Mouse (Mus musculus) CH12.LX (cell line): Measurements from ENCODE around the gene Vmo1.

Experiments
- CTCF ChIP-seq, 2 experiments: IDR thresholded peaks in 1 of 2; conservative IDR thresholded peaks in 1 of 2; 2 replicates each; pipeline ENCODE4 v1.5.1; 2011 to 2012; ENCODE audit warnings: low read depth in 2 of 2, low read length in 2 of 2, improper control_type of control experiment in 1 of 2, inconsistent platforms in 1 of 2, mild to moderate bottlenecking in 1 of 2, moderate library complexity in 1 of 2
- MAFK ChIP-seq: IDR thresholded peaks from 2 replicates; pipeline ENCODE4 v1.6.1; 2011; ENCODE audit warnings: low read length, improper control_type of control experiment; ENCODE audit not compliant: insufficient replicate concordance
- MEF2A ChIP-seq: IDR thresholded peaks from 2 replicates; pipeline ENCODE4 v1.6.1; 2014; ENCODE audit warnings: low read depth, mild to moderate bottlenecking, inconsistent platforms, low read length, improper control_type of control experiment, borderline replicate concordance
- MXI1 ChIP-seq: IDR thresholded peaks from 2 replicates; pipeline ENCODE4 v1.6.1; 2011; ENCODE audit warnings: mild to moderate bottlenecking, low read depth, low read length, improper control_type of control experiment
- POLR2A ChIP-seq: IDR thresholded peaks from 2 replicates; pipeline ENCODE4 v1.6.1; 2011; ENCODE audit warnings: low read depth, mild to moderate bottlenecking, improper control_type of control experiment, low read length
- UBTF ChIP-seq: IDR thresholded peaks from 2 replicates; pipeline ENCODE4 v1.6.1; 2012; ENCODE audit warnings: low read depth, mild to moderate bottlenecking, inconsistent platforms, low read length, improper control_type of control experiment, moderate library complexity
- USF1 ChIP-seq: IDR thresholded peaks from 2 replicates; pipeline ENCODE4 v1.6.1; 2014; ENCODE audit warnings: low read depth, mild to moderate bottlenecking, inconsistent platforms, low read length, improper control_type of control experiment
- ZC3H11A ChIP-seq: IDR thresholded peaks from 2 replicates; pipeline ENCODE4 v1.6.1; 2012; ENCODE audit warnings: low read depth, mild to moderate bottlenecking, inconsistent platforms, low read length, improper control_type of control experiment
- ZMIZ1 ChIP-seq: IDR thresholded peaks from 2 replicates; pipeline ENCODE4 v1.6.1; 2012; ENCODE audit warnings: low read depth, mild to moderate bottlenecking, inconsistent platforms, low read length, improper control_type of control experiment

DNA sequence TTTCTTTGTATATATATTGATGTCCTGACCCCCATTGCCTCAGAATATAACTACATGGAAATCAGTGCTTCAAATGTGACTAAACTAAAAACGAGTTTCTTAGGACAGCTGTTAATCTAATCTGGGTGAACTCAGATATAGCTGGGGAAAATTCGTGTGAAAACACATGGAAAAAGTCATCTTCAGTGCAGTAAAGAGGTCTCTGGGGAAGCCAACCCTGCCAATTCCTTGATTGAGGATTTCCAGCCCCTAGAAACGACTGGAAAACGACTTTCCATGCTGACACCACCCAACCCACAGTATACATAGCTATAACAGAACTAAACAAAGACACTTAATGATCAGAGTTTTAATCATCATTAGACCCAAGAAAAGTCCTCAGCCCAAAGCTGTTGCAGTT lies 26.6 kb downstream of the Vmo1 start:
- TF ChIP-seq UBTF: no peak
- TF ChIP-seq ZC3H11A: no peak
- TF ChIP-seq USF1: no peak
- TF ChIP-seq MEF2A: no peak
- no peak for TF ChIP-seq CTCF (conservative IDR thresholded peaks at IDR 0.05 in 1 of 2, IDR thresholded peaks at IDR 0.05 in 1 of 2; ENCODE audit: low read depth in 2 of 2, low read length in 2 of 2)
- TF ChIP-seq MXI1: no peak
- no peak for TF ChIP-seq MAFK
- no peak for TF ChIP-seq POLR2A
- no peak for TF ChIP-seq ZMIZ1
